Mouse (Mus musculus): ENCODE measurements around the gene Zfp65. TPM values are rescaled to one million over a fixed set of nuclear protein-coding genes. Genes with fewer than 3 reads are reported as not detected.

Gene Zfp65
- 0.15 and 0.76 TPM in 2 replicates for polyA plus RNA-seq (2012; ENCODE audit: low replicate concordance)

DNA sequence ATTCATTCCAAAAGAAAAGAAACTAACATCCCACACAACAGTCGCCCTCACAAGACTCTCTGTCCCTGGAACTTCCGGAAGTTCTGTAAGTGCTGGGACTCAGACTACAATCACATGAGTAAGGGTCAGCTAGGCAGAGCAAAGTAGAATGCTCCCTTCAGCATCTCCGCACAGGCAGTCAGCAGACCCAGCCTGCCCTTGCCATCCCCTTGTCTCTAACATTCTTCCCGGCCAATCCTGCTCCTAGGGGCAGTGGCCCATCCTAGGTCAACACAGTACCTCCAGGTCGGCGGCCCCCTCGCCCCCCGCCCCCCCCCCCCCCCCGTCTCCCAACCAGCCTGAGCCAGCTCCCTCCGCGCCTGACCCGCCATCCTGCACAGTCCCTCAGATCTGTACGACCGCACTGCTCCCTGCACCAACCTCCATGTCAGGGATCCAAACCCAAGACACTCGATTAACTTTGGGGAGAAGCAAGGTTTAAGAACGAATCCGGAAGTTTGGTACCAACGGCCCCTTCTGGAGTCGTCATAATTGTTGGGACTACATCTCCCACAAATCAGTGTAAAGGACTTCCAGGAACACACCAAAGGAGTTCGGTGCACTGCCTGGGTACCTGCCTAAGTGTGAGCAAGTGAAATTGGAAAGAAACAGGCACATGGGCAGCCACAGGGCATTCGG lies at the start of gene Zfp65:
Gene Zfp65, minus strand, starts transcription at position 533 of the 678 bp plus-strand sequence.

DNA sequence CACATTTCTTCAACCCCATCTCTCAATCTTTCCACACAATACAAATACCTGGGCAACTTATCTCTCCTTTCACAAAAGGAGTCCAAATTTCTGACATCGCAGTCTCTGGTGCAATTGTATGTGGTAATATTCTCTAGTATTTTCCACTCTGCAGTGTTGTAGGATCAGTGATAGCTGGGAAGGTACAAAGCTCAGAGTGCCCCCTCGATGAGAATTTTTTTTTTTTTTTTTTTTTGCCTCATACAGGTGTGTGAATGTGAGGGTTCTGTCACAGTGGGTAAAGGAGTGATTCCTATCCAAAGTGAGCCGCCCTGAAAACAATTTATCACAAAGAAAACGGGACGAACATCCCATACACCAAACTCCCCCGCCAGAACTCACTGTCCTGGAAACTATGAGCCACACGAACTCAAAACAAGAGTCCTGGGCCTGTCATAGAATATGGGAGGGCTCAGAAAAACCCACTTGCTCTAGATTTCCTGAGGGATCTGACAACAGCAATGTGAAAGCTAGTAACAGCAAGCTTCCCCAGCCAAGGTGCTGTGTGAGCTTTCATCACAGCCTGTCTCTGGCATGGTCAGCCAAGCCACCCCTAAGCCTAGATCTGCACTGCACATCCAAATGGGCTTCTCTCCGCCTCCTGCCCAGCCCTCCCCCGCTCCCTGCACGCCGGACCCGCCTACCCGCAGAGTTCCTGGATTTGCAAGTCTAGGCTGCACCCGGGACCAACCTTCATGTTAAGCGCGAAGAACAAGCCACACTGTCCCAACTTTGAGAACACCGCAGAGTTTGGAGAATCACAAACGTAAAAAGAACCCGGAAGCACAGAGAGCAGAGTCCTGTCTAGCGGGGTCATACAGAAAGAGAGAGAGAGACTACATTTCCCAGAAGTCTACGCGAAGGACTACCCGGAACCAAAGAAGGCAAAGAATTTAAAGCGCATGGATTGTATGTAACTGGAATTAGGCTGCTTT lies 25.6 kb upstream of the Zfp65 start, which contains the start of gene Zfp85:
Gene Zfp85, minus strand, starts transcription at position 896 of the 974 bp plus-strand sequence.

DNA sequence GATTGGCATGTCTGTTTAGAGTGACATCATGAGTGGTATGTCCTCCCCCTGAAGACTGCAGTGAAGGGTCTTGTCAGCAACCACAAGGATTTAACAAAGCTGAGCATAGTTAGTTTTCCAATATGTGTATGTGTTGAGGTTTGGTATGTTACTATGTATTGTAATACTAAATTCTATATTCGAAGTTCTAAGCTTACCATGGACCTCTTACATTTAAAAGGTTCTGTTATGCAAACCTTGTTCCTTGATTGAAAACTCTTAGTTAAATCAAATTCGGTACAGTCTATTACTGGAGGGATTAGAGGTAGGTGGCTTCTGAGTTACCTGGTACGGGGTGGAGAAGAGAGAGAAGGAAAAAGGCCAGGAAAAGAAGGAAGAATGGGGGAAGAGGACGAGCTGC lies 42.0 kb downstream of the Zfp65 start, which contains the start of gene Zfp738:
Gene Zfp738, minus strand, starts transcription at position 101 of the 400 bp plus-strand sequence.

Other genes with a start within 250 kb of the Zfp65 start
- gene Zfp874b, start 244.9 kb downstream of the Zfp65 start, polyA plus RNA-seq (2012; ENCODE audit: low replicate concordance) = 0.07 and 0.36 TPM in 2 replicates
- 0.20 TPM in 1 of 2 replicates, not detected in the other for gene Zfp58, start 228.6 kb downstream of the Zfp65 start, polyA plus RNA-seq (2012; ENCODE audit: low replicate concordance)
- gene Gm26965, start 203.0 kb downstream of the Zfp65 start, polyA plus RNA-seq (2012; ENCODE audit: low replicate concordance) = not detected in 2 replicates
- 0.08 and 1.3 TPM in 2 replicates for gene Zfp87, start 203.0 kb downstream of the Zfp65 start, polyA plus RNA-seq (2012; ENCODE audit: low replicate concordance)
- 0.14 and 0.32 TPM in 2 replicates for gene Zfp748, start 175.3 kb downstream of the Zfp65 start, polyA plus RNA-seq (2012; ENCODE audit: low replicate concordance)
- gene Zfp729b, start 119.5 kb downstream of the Zfp65 start, polyA plus RNA-seq (2012; ENCODE audit: low replicate concordance) = 0.56 TPM in 1 of 2 replicates, not detected in the other
- gene Gm49345, start 91.4 kb downstream of the Zfp65 start, polyA plus RNA-seq (2012; ENCODE audit: low replicate concordance) = not detected in 2 replicates
- 0.11 and 0.27 TPM in 2 replicates for gene Zfp729a, start 91.4 kb downstream of the Zfp65 start, polyA plus RNA-seq (2012; ENCODE audit: low replicate concordance)
- gene Zfp738, start 42.1 kb downstream of the Zfp65 start, polyA plus RNA-seq (2012; ENCODE audit: low replicate concordance) = 0.06 and 1.4 TPM in 2 replicates
- gene Zfp85, start 26.1 kb upstream of the Zfp65 start, polyA plus RNA-seq (2012; ENCODE audit: low replicate concordance) = 0.36 TPM in 1 of 2 replicates, not detected in the other
- gene Zfp493, start 50.5 kb upstream of the Zfp65 start, polyA plus RNA-seq (2012; ENCODE audit: low replicate concordance) = not detected in 2 replicates
- 0.15 TPM in 1 of 2 replicates, not detected in the other for gene Zfp273, start 84.6 kb upstream of the Zfp65 start, polyA plus RNA-seq (2012; ENCODE audit: low replicate concordance)
- gene Gm10037, start 101.9 kb upstream of the Zfp65 start, polyA plus RNA-seq (2012; ENCODE audit: low replicate concordance) = not detected in 2 replicates
- gene BC048507, start 134.2 kb upstream of the Zfp65 start, polyA plus RNA-seq (2012; ENCODE audit: low replicate concordance) = not detected in 2 replicates

Measured in leukemia stem cell, adult 10-12 weeks (primary cell).